Mouse (Mus musculus) kidney, adult 9 months (tissue): Measurements from ENCODE around the gene Azi2.
A peak's percentile ranks its signal among the peaks of the same experiment; 100 is the strongest.

Source experiments
- DNase-seq: peaks from one replicate; pipeline ENCODE4 v3.0.0; 2022

Azi2 gene

DNA sequence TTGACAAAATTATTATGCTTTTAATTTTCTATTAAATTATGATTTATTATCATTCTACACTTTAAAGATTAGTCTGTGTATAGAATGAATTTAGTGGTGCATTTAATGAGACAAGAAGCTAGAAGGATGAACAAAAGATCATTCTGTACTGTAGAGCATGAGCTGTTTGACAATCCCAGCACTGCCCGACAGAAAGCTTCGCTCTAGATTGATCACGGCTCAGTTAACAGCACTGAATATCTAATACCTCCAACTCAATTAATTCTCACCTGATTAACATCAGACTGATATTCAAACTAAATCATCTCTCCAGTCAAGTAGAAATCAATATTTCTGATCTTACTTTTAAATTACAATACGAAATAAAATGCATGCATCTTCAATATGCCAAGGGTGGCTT, 43.5 kb downstream of the Azi2 start:
- no peak for DNase-seq

DNA sequence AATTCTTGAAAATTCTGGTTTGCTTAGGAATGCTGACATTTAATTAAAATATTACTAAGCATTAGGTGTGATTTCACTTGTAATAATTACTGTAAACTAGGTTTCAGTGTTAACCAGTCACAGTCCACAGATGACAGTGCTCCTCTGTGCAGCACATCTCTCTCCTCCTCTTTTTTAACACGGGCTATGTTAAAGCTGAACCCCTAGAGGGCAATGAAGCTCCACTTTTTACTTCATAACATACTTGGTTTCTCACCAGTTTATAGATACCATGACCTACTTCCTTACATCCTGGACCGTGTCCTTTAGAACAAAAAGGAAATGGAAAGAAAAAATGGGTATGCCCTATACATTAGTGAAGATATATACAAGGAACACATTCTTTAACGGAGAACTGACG, 59.1 kb downstream of the Azi2 start:
- peak; percentile 9 for DNase-seq

DNA sequence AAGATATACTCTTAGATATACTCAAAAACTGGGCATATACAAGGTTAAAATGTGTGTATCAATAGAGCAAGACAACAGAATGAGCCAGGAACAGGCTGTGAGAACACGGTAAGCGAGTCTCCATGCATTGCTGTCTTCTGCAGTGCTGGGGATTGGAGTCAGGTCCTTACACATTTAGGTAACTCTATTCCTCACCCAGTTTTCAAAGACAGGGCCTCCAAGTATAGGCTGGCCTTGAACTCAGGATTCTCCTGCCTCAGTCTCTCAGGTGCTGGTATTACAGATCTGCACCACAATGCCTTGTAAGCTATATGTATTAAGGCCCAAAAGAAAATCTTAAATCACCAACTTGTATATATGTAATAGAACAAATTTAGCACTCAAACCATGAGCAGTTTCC, 60.2 kb downstream of the Azi2 start:
- no peak for DNase-seq

DNA sequence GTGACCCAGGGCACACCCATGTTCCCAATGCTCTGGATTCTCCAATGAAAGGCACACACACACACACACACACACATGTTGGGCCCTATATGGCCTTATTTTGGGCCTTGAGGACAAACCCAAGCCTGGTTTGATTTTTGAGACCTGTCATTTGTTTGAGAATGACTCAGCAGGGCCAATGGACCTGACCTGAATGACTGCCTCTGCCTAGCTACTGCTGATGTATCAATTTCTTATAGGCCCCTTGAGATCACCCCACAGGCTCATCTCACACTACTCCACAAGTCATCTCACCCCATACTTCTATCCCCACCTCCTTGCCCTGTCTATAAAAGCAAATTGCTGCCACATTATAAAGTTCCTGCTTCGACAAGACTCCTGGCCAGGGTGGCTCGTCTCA, 61.5 kb downstream of the Azi2 start:
- DNase-seq: no peak

DNA sequence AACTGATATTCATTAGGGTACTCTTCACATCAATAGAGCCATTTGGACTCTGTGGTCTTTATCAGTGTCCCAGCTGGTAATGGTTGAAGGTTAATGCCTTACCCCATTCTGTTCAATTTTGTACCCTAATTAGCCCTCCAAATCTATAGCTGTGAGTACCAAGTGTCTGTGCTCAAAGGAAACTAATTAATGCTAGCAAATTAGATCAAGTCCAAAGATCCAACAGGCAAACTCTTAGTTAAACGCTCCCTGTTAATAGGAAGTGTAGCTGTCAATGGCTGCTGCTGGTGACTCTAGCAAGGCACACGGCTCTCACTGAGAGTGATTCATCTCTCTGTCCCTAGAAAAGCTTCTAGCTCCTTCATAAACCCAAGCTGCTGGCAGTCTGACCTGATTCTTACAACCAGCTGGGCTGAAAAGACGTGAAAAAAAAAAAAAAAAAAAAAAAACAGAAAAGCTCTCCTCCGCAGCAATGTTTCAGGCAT, 68.3 kb downstream of the Azi2 start:
- DNase-seq: no peak

DNA sequence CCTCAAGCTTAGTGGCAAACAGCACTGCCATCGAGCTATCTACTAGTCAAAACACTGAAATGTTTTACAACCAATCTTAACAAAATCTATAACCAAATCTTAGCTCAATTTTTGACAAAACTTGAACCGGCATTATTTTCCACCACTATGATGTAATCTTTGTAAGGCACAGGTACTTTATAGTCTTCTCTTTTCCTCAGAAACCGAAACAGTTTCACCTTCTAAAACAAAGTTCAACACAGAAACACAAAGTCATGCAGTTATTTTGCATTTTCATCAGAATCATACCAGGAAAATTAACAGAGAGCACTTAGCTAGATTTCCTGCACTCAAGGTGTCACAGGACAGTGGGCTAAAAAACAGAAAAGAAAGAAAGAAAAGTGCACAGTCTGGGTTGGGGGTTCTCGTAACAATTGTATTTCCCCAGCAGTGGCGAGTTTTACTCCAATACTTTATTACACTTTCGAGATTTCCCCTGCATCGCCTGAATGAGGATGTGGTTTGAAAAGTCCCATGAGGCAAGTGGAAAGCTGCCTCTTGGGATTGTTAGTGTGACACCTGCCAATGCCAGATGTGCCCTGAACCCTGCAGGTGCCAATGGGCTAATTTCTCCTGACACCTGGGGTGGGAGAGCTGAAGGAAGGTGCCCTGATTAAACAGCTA, 69.5 kb downstream of the Azi2 start:
- no peak for DNase-seq

DNA sequence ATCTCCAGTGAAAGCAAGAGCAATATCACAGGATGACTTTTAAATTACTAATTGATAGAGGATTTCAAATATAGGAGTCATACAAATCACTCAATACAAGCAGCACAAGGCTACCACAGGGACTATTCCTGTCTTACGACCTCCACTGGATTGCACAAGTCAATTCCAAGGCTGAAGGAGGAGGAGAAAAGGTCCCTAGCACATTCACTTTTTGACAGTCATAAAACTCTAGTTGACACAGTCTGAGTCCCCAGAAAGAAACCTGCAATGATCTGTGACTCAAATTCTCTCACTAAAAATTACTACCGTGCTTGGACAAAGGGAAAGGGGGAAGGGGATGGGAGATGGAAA, 70.0 kb downstream of the Azi2 start:
- no peak for DNase-seq
